Mouse (Mus musculus) limb, embryonic 13.5 days (tissue): ENCODE measurements around the gene Gfm1. TPM values are rescaled to one million over a fixed set of nuclear protein-coding genes. Genes with fewer than 3 reads are reported as not detected.

Source experiments
- ATAC-seq: fragments of 200-750 bp; cut with Nextera tagmentation; 2 replicates; pipeline ENCODE4 v1.8.0; 2017; ENCODE audit warnings: low read depth, moderate number of reproducible peaks, moderate TSS enrichment; ENCODE audit not compliant: low FRiP score
- H3K27ac ChIP-seq: fragments of 300-500 bp; sonication (generic); 2 replicates; pipeline ENCODE4 v1.5.1; 2015; ENCODE audit warnings: inconsistent platforms, mild to moderate bottlenecking, moderate library complexity
- H3K27me3 ChIP-seq: fragments of 300-500 bp; sonication (generic); 2 replicates; pipeline ENCODE4 v1.6.1; 2015; ENCODE audit warnings: mild to moderate bottlenecking, inconsistent platforms
- H3K36me3 ChIP-seq: fragments of 300-500 bp; sonication (generic); 2 replicates; pipeline ENCODE4 v1.6.1; 2015; ENCODE audit warnings: inconsistent platforms, mild to moderate bottlenecking, moderate library complexity
- H3K4me1 ChIP-seq: fragments of 300-500 bp; sonication (generic); 2 replicates; pipeline ENCODE4 v1.6.1; 2015; ENCODE audit warnings: inconsistent platforms
- H3K4me2 ChIP-seq: fragments of 300-500 bp; sonication (generic); replicated peaks from 2 replicates; pipeline ENCODE4 v1.6.1; 2015; ENCODE audit warnings: inconsistent platforms, mild to moderate bottlenecking, moderate library complexity
- H3K4me3 ChIP-seq: fragments of 300-500 bp; sonication (generic); 2 replicates; pipeline ENCODE4 v1.5.1; 2015; ENCODE audit warnings: moderate library complexity, mild to moderate bottlenecking, inconsistent platforms
- H3K9ac ChIP-seq: fragments of 300-500 bp; sonication (generic); 2 replicates; pipeline ENCODE4 v1.6.1; 2015; ENCODE audit warnings: mild to moderate bottlenecking, inconsistent platforms
- H3K9me3 ChIP-seq: fragments of 300-500 bp; sonication (generic); 2 replicates; pipeline ENCODE4 v1.6.1; 2016; ENCODE audit warnings: inconsistent platforms
- WGBS: fragments of 180-500 bp; shearing (Covaris S2); methylation state at CpG from one replicate; pipeline ENCODE4 v1.1.7; 2015; 5-methylcytosine and 5-hydroxymethylcytosine counted together
- polyA plus RNA-seq: library from polyadenylated mRNA; unstranded; fragments of >200 nt; fragmentation: Nextera tagmentation; extraction: Ambion mirVana; gene quantifications from 2 replicates; pipeline ENCODE4 v1.2.1, GENCODE M21; 2015

The Gfm1 gene
- polyA plus RNA-seq, 1 experiment from 2014 or later = 44.3 TPM

- no peak overlapping the region for H3K9ac ChIP-seq
- no peak overlapping the region for H3K4me3 ChIP-seq
- H3K36me3 ChIP-seq = no peaks in the 10 kb centered on the region
- no peaks in the 10 kb centered on the region for H3K27me3 ChIP-seq
- no peak for ATAC-seq
- H3K4me2 ChIP-seq = no peak overlapping the region
- 0 out of 2 replicates have a peak, but pooled peaks cover 4% of the 10 kb centered on the region for H3K9me3 ChIP-seq
- no peak overlapping the region for H3K27ac ChIP-seq
- WGBS = 87% methylated on average over 4 of the region's 4 CpGs
- no peaks in the 10 kb centered on the region for H3K4me1 ChIP-seq
Observed at GRCm38 (mm10) chr3:67499406-67499791, 69.5 kb downstream of the Gfm1 start.

GRCm38 (mm10) chr3:67503878-67504277 lies 74.0 kb downstream of the Gfm1 start:
- 17% methylated on average over 3 of the region's 3 CpGs for WGBS

GRCm38 (mm10) chr3:67505286-67505685 lies 75.4 kb downstream of the Gfm1 start:
- H3K36me3 ChIP-seq = no peaks in the 10 kb centered on the region
- H3K4me2 ChIP-seq = no peak overlapping the region
- H3K27ac ChIP-seq = no peak overlapping the region
- H3K27me3 ChIP-seq = no peaks in the 10 kb centered on the region
- no peak overlapping the region for H3K9ac ChIP-seq
- H3K4me3 ChIP-seq = no peak overlapping the region
- H3K9me3 ChIP-seq = no peaks in the 10 kb centered on the region
- 74% methylated on average over 2 of the region's 2 CpGs for WGBS
- ATAC-seq = no peak
- H3K4me1 ChIP-seq = no peaks in the 10 kb centered on the region

More at GRCm38 (mm10) chr3:67503878-67504277, 74.0 kb downstream of the Gfm1 start:
- no peak overlapping the region for H3K4me3 ChIP-seq
- H3K27me3 ChIP-seq = no peaks in the 10 kb centered on the region
- H3K9ac ChIP-seq = no peak overlapping the region
- H3K27ac ChIP-seq = no peak overlapping the region
- H3K9me3 ChIP-seq = 0 out of 2 replicates have a peak, but pooled peaks cover 2% of the 10 kb centered on the region
- H3K36me3 ChIP-seq = no peaks in the 10 kb centered on the region
- no peak overlapping the region for H3K4me2 ChIP-seq
- no peaks in the 10 kb centered on the region for H3K4me1 ChIP-seq
- 0 out of 2 replicates have a peak, but pooled peaks have one; percentile 54 for ATAC-seq

- H3K27me3 ChIP-seq = peaks cover 4% of the 10 kb centered on the region
- no peaks in the 10 kb centered on the region for H3K4me1 ChIP-seq
- no peak overlapping the region for H3K27ac ChIP-seq
- H3K4me2 ChIP-seq = no peak overlapping the region
- whole genome bisulfite sequencing = 75% methylated on average over 10 of the region's 10 CpGs
- no peak overlapping the region for H3K4me3 ChIP-seq
- H3K9me3 ChIP-seq = no peaks in the 10 kb centered on the region
- H3K9ac ChIP-seq = no peak overlapping the region
- ATAC-seq = no peak
- no peaks in the 10 kb centered on the region for H3K36me3 ChIP-seq
Observed at GRCm38 (mm10) chr3:67508216-67508892, 78.5 kb downstream of the Gfm1 start.

DNA sequence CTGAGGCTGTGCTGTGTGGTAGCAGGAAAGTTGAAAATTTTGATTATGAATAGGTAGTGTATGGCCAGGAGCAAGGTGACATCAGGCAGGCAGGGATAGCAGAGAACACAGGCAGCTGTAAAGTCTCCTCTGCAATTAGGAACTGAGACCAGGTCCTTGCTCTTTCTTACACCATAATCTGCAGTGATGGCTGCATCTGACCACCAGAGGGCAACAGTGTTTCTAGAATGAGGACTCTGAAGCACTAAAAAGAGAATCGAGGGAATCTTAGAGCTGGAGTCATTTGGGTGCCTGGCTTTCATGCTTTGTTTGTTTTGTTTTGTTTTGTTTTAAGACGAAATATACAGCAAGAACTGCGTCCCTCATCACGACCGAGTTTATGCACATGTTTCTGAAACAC lies 82.9 kb downstream of the Gfm1 start:
- ATAC-seq = peak; percentile 49; the same call in 1 of the 2 replicates
- H3K4me2 ChIP-seq = no peak overlapping the region
- no peak overlapping the region for H3K9ac ChIP-seq
- H3K36me3 ChIP-seq = no peaks in the 10 kb centered on the region
- no peak overlapping the region for H3K27ac ChIP-seq
- H3K4me1 ChIP-seq = 0 out of 2 replicates have a peak, but pooled peaks cover 3% of the 10 kb centered on the region
- 3% methylated on average over 5 of the region's 5 CpGs for WGBS
- H3K4me3 ChIP-seq = no peak overlapping the region
- peaks cover 46% of the 10 kb centered on the region for H3K27me3 ChIP-seq
- H3K9me3 ChIP-seq = no peaks in the 10 kb centered on the region

- no peaks in the 10 kb centered on the region for H3K36me3 ChIP-seq
- 5% methylated on average over 40 of the region's 40 CpGs for WGBS
- H3K4me1 ChIP-seq = 0 out of 2 replicates have a peak, but pooled peaks cover 3% of the 10 kb centered on the region
- peak overlapping the region; percentile 100 for H3K4me2 ChIP-seq
- H3K9ac ChIP-seq = peak overlapping the region; percentile 80
- H3K4me3 ChIP-seq = peak overlapping the region; percentile 64
- no peaks in the 10 kb centered on the region for H3K9me3 ChIP-seq
- H3K27ac ChIP-seq = no peak overlapping the region
- H3K27me3 ChIP-seq = peaks cover 60% of the 10 kb centered on the region
- 0 out of 2 replicates have a peak, but pooled peaks have one; percentile 38 for ATAC-seq
Observed at GRCm38 (mm10) chr3:67514801-67515273, 84.9 kb downstream of the Gfm1 start.

DNA sequence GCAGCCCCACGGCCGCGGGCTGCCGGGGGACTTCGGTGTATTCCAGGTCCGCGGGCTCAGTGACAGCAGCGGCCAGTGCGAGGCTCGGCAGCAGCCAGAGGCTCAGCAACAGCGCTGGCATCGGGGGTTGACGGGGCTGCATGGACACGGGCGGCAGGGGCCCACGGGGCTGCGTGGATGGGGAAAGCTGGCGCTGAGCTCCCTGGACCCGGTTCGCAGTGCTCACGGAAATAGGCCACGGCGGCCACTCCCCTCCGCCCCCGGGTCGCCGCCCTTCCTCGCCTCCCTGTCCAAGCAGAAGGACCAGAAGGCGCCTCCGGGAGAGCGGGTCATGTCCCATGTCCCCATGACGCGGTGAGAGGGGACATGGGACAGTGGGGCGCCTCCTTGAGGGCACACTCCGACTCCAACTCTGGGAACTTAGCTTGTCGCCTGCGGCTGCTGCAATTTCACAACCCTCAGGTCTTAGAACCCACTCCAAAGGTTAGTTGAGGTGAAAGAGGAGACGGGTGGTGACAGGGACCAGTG lies 85.4 kb downstream of the Gfm1 start, which contains the start of gene Rarres1:
Gene Rarres1, minus strand, starts transcription at position 250 of the 528 bp plus-strand sequence.
- ATAC-seq = no peak; the same call in 1 of the 2 replicates
- Histone ChIP-seq H3K27me3 (peaks cover 60% of the 10 kb centered on the region), H3K27ac (no peak within 1 kb of the TSS), H3K4me3 (peak within 1 kb of the TSS; percentile 64), H3K9ac (peak within 1 kb of the TSS; percentile 80), H3K36me3 (no peaks in the 10 kb centered on the region), H3K9me3 (no peaks in the 10 kb centered on the region), H3K4me2 (peak within 1 kb of the TSS; percentile 100), H3K4me1 (0 out of 2 replicates have a peak, but pooled peaks cover 5% of the 10 kb centered on the region)
- 2% methylated on average over 38 of the region's 38 CpGs for WGBS

- Histone ChIP-seq H3K4me2 (no peak overlapping the region), H3K27ac (no peak overlapping the region; the same call in 1 of the 2 replicates), H3K27me3 (peaks cover 34% of the 10 kb centered on the region), H3K4me3 (no peak overlapping the region), H3K9me3 (no peaks in the 10 kb centered on the region), H3K4me1 (peaks cover 16% of the 10 kb centered on the region), H3K36me3 (no peaks in the 10 kb centered on the region), H3K9ac (no peak overlapping the region)
- WGBS = 26% methylated on average over 5 of the region's 5 CpGs
- ATAC-seq = peak; percentile 72
Observed at GRCm38 (mm10) chr3:67520568-67521143, 90.8 kb downstream of the Gfm1 start.

DNA sequence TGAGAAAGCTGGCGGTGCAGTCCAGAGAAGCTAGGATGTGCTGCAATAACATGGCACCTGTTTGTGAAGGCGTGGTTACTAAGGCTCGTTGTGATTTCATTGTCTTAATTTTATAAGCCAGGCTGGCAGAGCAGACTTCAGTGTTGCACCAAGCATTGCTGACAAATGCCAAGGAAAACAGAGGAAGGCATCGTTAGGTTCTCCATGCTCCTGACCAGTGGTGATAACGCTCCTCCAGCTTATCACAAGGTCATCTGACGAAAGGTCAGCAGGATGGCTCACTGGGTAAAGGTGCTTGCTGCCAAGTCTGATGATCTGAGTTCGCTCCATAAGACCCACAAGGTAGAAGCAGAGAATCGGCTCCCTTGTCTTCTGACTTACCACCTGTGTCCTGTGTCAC lies 92.8 kb downstream of the Gfm1 start:
- Histone ChIP-seq H3K9ac (no peak overlapping the region), H3K4me2 (no peak overlapping the region), H3K4me3 (no peak overlapping the region), H3K27me3 (peaks cover 15% of the 10 kb centered on the region), H3K27ac (no peak overlapping the region), H3K9me3 (no peaks in the 10 kb centered on the region), H3K4me1 (peaks cover 16% of the 10 kb centered on the region), H3K36me3 (no peaks in the 10 kb centered on the region)
- 86% methylated on average over 8 of the region's 8 CpGs for WGBS
- ATAC-seq = no peak

DNA sequence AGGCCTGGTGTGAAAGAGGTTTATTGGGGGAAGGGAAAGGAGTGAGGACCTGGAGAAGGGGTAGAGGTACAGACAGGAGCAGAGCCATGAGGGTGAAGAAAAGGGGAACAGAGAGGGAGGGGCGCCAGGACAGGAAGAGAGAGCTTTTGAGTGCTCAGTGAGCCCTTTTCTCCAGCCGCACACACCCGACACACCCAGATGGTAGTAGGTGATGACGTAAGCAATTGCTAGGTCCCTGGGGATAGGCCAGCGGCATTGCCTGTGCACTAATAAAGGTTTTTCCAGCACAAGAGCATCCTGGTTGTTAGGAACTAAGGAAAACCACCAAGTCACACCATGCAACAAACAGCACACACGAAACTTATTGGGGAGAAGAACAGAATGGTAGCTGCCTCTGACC lies 94.9 kb downstream of the Gfm1 start:
- H3K9me3 ChIP-seq = no peaks in the 10 kb centered on the region
- 57% methylated on average over 6 of the region's 6 CpGs for WGBS
- no peak overlapping the region for H3K9ac ChIP-seq
- H3K4me1 ChIP-seq = peaks cover 16% of the 10 kb centered on the region
- no peaks in the 10 kb centered on the region for H3K36me3 ChIP-seq
- ATAC-seq = no peak
- no peak overlapping the region for H3K4me3 ChIP-seq
- no peak overlapping the region for H3K27ac ChIP-seq
- no peaks in the 10 kb centered on the region for H3K27me3 ChIP-seq
- H3K4me2 ChIP-seq = no peak overlapping the region
